Mouse (Mus musculus): ENCODE measurements at regions not wholly inside any gene's neighbourhood (a gene's known extent, or its start where the extent isn't known, plus 50 kb on each side); places are given as distances from the start of the nearest gene placed in this dataset.
A peak's percentile ranks its signal among the peaks of the same experiment; 100 is the strongest.
"Not testable (repeated sequence)": the region's sequence is repeated elsewhere in the genome, so short reads cannot be mapped to it uniquely, and the experiment has no call there.

DNA sequence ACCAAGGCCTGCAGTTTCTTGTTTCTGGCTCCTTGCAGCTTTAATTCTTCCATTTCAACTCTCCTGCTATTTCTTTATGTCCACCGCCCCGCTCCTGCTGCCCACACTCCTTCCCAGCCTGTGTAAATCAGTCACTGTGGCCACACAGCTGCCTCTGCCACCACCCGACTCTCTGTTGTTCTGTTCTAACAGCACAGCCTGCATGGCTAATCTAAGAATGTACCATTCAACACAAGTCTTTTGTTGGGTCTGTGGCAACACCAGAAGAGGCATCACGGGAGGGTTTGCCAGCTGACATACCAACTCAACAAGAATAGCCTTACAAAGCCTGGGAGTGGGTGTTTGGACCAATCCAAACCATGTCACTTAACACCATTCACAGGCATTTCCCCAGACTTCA, 264.9 kb upstream of the Pum3 start:
- no peak for DNase-seq

DNA sequence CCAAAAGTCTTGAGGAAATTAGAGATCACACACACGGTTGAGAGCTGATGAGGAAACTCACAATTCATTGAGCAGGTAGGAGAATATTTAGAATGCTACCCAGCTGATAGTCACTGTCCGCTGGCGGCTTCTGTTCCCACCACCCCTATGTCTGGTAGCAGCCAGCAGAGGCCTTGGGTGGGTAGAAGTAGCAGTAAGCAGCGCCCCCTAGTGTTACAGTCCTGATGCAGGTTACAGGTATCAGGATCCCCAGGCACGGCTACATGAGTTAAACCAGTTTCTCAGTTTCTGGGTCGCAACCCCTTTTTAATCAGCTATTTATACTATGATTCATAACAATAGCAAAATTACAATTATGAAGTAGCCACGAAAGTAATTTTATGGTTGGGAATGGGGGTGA, 264.1 kb upstream of the Pum3 start:
- no peak for DNase-seq

DNA sequence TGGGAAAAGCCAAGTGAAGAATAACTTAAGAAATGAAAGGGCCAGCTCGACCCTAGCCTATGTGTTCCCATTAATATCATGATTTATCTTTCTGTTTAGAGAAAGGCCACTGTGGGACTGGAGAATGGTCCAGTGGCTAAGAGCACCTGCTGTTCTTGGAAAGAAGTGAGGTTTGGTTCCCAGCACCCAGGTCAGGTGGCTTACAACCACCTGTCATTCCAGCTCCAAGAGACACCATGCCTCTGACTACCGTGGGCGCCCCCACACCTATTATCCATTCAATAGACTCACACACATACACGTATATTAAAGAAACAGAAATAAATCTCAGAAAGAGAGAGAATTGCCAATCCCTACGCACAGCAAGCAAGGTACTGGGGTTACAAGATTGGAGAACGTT, 263.3 kb upstream of the Pum3 start:
- no peak for DNase-seq

DNA sequence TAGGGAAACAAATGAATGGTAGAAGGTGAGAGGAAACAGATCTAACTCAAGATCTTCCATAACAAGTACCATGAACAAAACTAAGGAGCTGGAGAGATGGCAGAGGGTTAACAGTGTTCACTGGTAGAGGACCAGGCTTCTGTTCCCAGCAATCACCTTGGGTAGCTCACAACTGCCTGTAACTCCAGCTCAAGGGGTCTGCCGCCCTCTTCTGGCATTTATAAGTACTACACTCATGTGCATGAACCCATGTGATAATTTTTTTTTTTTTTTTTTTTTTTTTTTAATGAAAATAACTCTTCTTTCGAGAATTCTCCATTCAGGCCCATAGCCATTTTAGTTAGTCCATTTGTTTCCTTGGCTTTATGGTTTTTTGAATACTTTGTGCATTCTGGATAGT, 253.8 kb upstream of the Pum3 start:
- DNase-seq = no peak

DNA sequence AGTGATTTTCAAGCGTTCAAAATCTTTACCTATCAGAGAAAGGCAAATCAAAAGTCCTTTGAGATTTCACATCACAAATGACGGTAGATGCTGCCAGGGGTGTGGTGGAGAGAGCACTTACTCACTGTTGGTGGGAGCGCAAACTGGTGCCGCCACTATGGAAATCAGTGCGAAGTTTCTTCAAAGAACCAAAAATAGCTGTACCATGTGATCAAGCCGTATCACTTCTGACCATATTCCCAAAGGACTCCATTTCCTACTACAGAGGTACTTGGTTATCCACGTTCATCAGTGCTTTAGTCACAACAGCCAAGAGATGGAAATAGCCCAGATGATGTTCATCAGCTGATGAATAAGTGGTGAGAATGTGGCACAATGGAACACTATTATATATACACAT, 249.8 kb upstream of the Pum3 start:
- no peak for DNase-seq

DNA sequence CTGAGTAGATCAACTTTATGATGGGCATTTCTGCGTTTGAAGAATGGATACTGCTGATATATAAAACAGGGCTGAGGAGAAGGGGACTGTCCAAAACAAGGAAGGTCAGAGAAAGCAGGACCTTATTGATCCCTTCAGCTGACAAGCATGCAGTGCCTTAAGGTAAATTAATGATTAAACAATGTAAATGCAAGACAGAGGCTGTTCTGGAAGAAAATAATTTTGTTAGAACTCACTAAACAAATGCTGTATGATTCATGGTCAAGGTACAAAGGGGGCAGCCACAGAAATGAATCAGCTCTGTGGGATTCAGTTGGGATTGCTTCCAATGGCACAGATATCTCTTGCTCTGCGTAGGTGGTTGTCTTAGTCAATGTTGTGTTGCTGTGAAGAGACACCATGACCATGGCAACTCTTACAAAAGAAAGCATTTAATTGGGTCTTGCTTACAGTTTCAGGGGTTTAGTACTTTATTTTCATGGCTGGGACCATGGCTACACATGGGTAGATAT, 243.1 kb upstream of the Pum3 start:
- no peak for DNase-seq

DNA sequence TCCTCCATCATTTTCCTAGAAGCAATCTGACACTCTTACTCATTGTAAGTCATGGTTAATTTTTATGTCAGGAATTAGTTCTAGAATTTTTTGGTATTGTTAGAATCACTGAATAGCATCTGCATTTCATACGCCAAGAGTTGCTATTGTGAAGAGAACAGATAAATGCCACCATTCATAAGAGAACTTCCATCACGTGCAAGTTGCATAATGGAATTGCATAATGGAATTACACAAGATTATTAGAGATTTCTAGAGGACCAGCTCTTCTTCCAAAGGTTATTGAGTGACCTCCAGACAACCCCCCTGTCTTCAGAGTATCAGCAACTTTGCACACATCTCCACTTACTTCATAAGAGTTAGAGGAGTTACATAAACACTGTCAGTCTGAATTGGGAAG, 233.7 kb upstream of the Pum3 start:
- DNase-seq = no peak

DNA sequence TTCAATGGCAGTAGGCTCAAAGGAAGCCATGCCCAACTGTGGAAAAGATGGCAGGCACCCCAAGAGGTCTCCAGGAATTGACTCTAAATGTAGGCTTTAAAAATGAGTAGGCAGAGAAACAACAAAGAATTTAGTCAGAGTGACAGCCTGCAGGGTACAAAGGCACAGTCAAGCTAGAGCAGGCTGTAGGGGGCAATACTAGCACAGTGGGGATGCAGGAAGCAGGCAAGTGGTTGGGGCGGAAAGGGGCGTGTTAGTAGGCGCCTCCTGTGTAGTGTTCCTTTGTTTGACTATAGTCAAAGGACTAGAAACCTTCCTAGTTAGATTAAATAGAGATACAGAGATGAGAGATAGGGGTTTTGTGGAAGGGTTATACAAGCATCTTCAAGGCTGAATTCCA, 211.4 kb upstream of the Pum3 start:
- no peak for DNase-seq

DNA sequence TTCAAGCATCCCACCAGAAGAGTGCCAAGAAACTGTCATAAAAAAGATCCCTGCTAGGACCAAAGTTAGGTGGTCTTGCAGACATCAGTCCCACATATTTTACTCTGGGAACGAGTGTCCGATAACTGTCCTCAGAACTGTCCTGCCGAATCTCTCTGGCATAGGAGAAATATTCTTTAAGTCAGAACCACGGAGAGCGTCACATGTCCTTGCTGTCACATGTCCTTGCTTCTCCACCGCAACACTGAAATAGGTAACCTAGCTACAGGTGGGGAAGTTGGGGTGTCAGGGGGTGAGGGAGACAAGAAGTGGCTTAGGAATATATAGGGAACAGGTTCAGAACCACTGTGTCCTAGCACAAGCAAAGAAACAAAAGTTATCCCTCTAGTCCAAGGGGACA, 203.5 kb upstream of the Pum3 start:
- DNase-seq = no peak

DNA sequence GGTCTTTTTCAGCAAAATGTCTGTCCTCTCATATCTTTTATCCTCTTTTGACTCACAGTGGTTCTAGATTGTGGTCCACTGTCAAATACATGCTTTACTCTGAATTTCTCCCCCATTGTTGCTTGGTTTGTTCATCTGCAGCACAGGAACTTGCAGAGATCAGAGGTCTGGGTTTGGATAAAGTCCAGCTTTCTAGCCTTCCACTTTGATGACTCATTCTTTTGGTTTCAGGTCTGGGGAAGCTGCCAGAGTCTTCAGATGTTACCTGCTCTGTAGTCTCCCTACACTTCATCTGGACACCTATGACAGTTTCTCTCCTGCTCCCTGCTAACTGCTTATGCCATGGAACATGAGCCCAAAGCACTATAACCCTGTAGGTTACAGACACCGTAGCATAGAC, 198.0 kb upstream of the Pum3 start:
- no peak for DNase-seq

DNA sequence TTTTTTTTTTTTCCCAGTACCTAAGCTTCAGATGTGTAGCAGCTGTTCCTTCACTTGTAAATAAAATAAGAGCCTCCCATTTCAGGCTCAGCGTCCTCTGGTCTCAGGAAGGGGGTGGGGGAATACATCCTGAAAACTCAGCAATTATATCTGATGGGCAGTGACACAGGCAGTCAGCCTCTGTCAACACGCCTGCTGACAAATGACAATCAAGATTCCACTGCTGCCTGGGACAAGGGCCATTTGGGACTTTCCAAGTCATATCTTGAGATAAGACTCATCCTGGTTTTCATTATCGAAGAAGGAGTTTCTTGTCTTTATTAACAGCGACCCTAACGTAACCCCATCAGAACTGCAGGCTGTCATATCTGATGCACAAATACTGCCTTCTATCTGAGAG, 187.9 kb upstream of the Pum3 start:
- no peak for DNase-seq

DNA sequence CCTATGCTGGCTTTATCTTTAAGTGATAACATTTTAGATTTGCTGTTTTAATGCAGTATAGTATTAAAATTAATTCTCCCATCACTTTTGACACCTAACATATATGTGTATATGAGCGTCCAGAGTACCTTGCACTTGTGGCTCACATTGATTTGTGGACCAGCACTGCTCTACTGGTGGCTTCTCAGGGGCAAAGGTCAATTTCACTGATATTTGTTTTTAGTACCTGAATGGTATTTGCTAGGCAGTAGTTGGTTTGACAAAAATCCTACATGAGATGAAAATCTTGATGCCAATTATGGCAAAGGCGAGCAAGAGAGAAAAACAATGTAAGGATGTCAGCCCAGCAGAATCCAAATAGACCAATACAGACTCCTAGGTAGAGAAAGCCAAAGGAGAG, 177.3 kb upstream of the Pum3 start:
- no peak for DNase-seq

DNA sequence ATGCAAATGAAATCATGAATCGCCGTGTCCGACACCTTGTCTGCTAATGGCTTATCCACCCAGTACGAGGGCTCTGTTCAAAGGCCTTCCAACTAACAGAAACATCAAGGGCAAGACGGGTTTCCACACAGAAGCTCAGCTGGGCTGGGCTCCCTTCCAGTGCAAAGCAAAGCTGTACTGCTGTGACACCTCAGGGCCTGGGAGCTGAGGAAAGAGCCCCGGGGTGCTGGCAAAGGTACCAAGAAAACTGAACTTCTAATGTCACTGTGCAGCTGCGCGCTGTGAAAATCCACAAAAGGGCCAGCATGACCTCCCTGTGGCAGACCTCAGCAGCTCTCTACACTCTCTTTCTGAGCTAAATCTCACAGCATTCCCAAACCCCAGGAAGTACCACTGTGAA, 173.7 kb upstream of the Pum3 start:
- DNase-seq = no peak

DNA sequence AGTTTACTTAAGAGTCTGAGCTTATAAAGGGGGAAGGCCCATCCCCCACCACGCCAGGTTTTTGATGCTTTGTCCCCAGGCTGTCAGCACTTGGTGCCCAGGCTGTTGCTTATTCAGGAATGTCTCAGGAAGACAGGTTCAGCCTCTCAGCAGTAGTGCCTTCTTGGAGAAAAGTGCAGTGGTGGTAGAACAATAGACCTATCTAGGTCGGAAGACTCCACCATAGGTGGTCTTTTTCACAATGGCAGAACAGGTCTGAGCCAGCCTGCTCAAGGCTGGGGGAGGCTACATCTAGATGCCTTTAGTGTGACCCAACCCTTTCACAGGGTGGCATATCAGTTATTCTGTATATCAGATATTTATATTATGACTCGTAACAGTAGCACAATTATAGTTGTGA, 171.9 kb upstream of the Pum3 start:
- no peak for DNase-seq

DNA sequence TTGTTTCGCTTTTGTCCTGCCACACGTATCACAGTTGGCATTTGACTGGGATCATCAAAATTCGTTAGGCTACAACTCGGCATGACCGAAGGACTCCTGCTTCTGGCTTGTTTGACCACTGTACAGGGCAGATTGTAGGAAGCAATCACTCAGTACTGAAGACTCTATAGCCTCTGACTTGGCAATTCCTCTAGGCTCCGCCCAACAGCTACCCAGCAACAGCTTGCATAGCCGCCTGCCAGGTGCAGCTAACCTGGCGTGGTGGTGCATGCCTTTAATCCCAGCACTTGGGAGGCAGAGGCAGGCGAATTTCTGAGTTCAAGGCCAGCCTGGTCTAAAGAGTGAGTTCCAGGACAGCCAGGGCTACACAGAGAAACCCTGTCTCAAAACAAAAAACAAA, 170.8 kb upstream of the Pum3 start:
- DNase-seq = not testable (repeated sequence)

DNA sequence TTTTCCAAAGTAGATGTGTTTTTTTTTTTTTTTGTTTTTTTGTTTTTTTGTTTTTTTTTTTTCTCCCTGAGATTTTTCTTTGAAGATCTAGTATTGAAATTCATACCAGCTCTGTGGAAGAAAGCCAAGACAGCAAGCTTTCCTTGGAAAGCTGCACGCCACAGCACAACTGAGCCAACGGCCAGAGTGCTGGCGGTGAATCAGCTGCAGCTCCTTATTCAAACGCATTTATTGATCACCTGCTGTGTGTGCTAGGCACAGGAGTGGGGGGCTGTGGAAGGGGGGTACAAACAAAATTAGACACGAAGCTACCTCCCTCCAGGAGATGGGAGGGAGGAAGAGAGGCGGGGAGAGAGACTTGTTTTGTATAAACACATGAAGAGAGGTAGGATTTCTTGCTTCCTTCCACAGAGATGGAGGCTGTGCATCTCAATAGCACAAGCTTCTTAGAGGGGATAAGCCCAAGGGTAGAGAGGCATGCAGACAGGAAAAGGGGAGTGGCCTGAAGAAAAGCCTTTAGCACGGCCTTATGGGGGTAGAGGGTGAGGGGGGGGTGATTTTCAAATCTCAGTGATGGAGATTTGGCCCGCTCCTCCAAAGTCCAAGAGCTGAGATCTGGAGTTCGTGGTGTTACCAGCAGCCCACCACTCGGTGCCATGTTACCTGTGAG, 170.1 kb upstream of the Pum3 start:
- no peak for DNase-seq

DNA sequence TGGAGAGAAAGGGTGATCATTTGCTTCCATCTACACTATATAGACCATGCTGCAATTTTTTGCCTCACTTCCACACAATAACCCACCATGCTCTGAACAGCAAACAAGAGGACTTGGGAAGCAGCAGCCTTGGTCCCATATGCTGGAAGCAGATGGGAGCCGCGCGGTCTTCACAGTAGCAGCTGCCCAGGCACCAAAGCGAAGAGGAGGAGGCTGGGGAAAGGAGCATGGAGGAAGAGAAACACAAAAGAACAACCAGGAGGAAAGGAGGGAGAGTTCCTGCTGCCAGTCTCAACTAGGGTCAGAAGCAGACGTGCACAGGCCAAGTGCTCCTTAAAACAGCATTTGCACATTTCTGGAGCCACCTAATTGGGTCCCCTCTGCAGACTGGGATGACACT, 168.7 kb upstream of the Pum3 start:
- DNase-seq = no peak

DNA sequence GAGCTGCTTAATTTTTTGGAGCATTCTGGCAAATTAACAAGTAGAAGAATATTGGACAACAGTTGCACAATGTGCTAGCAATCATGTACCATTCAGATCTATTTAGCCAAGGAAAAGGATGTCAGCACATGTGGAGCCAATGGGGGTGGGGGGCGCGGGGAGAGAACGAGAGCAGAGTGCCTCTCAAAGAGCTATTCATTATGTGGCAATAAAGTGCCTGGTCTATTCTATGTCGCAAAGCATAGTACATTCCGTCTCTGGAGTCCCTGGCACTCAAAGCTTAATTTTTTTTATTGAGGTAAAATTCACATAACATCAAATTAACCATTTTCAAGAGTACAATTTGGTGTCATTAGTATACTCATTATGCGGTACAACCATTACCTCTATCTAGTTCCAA, 155.9 kb upstream of the Pum3 start:
- DNase-seq = no peak

DNA sequence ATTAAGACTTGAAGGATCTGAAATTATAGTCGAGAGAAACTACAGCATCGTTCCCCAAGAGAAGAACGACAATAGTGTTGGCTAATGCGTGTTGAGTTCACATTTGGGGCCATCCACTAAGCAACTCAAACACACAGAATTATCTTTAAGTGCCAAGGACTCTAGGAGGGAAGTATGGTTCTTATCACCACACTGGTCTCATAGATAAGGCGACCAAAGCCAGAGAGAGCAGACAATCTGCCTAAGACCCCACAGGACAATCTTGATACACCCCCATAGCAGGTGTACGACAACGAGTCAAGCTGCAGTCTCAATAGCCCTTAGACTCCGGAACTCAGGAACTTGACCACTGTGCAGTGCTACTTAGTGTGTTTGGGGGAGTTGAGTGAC, 152.5 kb upstream of the Pum3 start:
- no peak for DNase-seq

DNA sequence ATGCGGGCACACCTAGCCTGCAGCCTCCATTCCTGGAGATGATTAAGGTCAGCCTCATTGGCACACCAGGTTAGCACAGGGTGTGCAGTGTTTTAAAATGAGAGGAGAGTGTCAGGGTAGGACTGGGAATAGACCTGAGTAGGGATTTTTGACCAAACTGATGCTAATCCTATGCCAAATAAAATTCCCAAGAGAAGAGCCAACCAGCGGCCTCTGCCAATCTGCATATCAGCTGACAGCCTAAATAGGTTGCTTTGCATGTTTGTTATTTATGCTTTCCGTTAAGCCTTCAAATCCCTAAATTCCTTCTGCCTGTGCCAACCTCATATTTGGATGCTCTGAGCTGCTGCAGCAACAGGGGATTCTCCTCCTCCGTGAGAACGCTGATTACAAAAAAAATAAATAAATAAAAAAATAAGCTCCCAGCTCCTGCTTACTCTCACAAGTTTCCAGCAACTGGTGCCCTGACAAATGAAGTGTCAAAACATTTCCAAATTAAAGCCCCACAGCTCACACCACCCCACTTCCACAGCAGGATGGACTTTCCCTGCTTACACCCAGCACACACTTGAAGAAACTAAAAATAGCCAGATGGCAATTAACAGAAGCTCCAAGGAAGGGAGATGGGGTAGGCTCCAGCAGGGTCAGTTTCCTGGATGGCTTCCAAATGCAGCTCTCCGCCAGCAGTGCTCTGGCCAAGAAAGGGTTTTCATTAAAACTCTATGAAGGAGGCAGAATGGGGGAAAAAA, 151.9 kb upstream of the Pum3 start:
- peak; percentile 9 for DNase-seq

DNA sequence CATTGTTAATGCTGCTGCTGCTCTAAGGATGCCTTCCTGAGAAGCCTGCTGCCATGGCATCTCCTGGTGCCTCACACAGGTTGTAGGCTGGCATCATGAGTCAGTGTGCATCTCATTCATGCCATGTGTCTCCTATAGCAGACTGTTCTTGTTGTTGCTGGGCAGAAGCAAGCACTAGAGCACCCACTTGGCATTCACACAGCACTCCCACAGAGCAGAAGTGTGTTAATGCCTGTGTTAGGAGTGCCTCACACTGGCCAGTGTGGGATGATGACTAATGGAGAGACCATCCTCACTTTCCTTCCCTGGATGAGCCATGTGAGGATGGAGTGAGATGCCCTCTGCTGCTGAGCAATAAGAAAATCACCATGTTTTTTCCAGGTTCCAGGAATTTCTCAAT, 146.9 kb upstream of the Pum3 start:
- no peak for DNase-seq

DNA sequence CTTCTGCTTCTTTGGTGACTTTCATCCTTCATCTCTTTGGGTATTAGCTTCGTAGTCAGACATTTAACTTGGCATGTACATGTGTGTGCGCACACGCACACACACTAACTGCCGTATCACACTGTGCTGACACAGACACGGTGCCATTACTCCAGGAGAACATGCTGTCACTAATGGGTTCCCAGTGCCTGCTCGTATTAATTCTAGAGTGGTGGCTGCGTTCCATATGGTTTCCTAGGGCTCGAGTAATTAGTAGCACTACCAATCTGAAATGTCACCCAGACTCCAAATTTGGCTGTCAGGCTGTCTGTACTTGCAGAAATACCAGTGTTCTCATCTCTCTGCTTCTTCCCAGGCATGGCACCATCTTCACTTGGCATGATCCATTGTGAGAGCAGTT, 137.3 kb upstream of the Pum3 start:
- no peak for DNase-seq

DNA sequence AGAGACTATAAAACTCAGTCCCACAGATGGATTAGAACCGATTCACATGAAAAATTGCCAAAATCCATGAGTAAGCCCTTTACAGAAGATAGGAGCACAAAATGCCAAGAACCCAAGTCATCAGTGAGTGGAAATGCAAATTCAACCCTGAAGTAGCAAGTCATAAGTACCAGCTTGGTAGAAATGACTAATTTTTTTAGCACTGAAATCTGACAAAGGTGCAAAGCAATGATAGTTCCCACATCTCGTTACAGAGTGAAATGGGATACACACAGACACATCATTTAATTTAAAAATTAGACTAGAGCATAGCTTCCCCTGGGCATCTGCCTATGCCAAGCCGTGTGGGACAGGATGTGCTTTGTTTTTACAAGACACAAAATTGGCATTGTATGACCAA, 136.4 kb upstream of the Pum3 start:
- DNase-seq = no peak

DNA sequence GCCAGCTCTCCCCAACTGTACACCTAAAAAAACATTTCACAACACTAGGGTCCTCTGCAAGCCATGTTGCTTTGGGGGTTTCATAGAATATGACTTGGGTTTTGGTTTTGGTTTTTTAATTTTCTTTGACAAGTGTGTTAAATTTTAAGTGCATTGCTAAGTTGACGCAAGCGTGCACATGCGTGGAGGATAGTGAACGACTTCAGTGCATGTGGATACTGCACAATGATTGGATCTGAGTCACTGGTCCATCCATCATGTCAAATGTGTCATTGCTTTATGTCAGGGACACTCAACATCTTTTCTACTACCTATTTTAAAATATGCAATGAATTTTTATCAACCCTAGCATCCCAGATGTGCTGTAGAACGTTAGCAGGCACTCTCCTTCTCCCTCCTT, 134.5 kb upstream of the Pum3 start:
- no peak for DNase-seq

DNA sequence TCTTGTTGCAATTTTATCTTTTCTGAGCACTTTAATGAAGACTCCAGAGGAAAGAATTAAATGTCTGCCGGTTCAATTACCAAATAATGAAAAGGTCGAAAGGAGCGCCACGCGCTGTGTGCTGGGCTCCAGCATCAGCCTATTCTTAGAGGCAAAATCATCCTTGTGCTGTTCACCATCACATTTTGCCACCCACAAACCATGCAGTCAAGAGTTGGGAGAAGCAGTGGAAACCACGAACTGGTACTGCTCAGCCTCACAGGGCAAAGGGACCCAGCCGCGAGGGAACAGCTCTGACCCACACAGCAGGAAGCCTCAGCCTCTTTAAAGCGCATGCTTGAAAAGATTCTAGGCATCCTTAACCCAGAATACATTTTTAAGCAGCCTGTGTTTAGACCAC, 134.0 kb upstream of the Pum3 start:
- no peak for DNase-seq
